Mouse (Mus musculus): ENCODE measurements at regions not wholly inside any gene's neighbourhood (a gene's known extent, or its start where the extent isn't known, plus 50 kb on each side); places are given as distances from the start of the nearest gene placed in this dataset.

DNA sequence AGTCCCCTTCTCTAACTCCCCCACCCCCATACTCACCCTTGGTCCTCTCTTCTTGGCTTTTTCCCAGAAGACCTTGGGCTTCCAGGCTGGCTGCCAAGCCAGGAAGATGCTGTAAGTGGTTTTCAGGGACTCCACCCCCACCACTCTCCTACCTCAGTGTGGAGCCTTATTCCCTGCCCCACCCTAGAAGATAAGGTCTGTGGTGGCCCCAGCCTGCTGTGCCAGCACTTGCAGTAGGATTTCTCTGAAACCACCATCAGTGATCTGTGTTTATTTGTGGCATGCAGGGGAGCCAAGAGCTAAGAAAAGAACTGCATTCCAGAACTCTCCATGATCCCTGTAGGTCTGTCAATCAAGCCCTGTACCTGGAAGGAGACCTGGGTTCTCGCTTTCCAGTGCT, 346.4 kb upstream of the Tnp1 start:
- Histone ChIP-seq H3K36me3 (ENCODE audit: control insufficient read depth, insufficient read depth, low read length) (no peaks in the 10 kb centered on the region), H3K27ac (ENCODE audit: low read depth) (peak overlapping the region; percentile 92), H3K27me3 (replicated peaks; ENCODE audit: control insufficient read depth, insufficient read depth, low read length) (no peaks in the 10 kb centered on the region), H3K4me1 (replicated peaks; ENCODE audit: control insufficient read depth, insufficient read depth, low read length) (peaks cover 47% of the 10 kb centered on the region), H3K4me3 (ENCODE audit: low read depth, low read length) (no peak overlapping the region), H3K4me2 (ENCODE audit: low read length) (no peak overlapping the region), H3K9ac (ENCODE audit: low read length) (no peak overlapping the region), H3K9me3 (ENCODE audit: control insufficient read depth, low read length) (no peaks in the 10 kb centered on the region)
- ATAC-seq (replicated peaks; ENCODE audit: low FRiP score, low TSS enrichment, low read depth) (peak; percentile 32; the same call in 1 of the 2 replicates), DNase-seq (ENCODE audit: low spot score) (no peak)
- WGBS = 72% methylated on average over 1 of the region's 1 CpGs

DNA sequence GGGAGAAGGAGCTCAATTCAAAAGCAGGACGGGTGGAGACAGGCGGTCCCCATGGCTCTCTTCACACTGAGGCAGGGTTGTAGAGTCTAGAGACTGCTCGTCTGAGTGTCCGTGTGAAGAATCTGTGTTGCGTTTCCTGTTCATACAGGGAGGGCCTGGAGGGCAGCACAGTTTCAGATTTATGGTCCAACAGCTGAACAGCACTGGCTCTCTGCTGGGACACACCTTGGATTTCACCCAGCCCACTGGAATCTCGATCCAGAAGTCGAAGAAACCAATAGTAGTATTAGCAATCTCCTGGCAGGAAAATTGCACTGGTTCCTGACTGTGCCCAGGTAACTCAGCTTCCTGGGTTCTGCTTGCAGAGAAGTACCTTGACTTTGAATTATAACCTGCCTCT, 345.6 kb upstream of the Tnp1 start:
- no peak overlapping the region for H3K9ac ChIP-seq (ENCODE audit: low read length)
- peaks cover 47% of the 10 kb centered on the region for H3K4me1 ChIP-seq (replicated peaks; ENCODE audit: control insufficient read depth, insufficient read depth, low read length)
- H3K27me3 ChIP-seq (replicated peaks; ENCODE audit: control insufficient read depth, insufficient read depth, low read length) = no peaks in the 10 kb centered on the region
- H3K27ac ChIP-seq (ENCODE audit: low read depth) = peak overlapping the region; percentile 92; the same call in 1 of the 2 replicates
- no peak for ATAC-seq (replicated peaks; ENCODE audit: low FRiP score, low TSS enrichment, low read depth)
- no peaks in the 10 kb centered on the region for H3K36me3 ChIP-seq (ENCODE audit: control insufficient read depth, insufficient read depth, low read length)
- no peak for DNase-seq (ENCODE audit: low spot score)
- no peak overlapping the region for H3K4me3 ChIP-seq (ENCODE audit: low read depth, low read length)
- H3K9me3 ChIP-seq (ENCODE audit: control insufficient read depth, low read length) = no peaks in the 10 kb centered on the region
- H3K4me2 ChIP-seq (ENCODE audit: low read length) = no peak overlapping the region
- 56% methylated on average over 7 of the region's 7 CpGs for WGBS

GRCm38 (mm10) chr1:73354447-73354846, 338.7 kb upstream of the Tnp1 start:
- Histone ChIP-seq H3K4me3 (ENCODE audit: low read depth, low read length) (no peak overlapping the region), H3K9ac (ENCODE audit: low read length) (no peak overlapping the region), H3K9me3 (ENCODE audit: control insufficient read depth, low read length) (no peaks in the 10 kb centered on the region), H3K36me3 (ENCODE audit: control insufficient read depth, insufficient read depth, low read length) (no peaks in the 10 kb centered on the region), H3K4me1 (replicated peaks; ENCODE audit: control insufficient read depth, insufficient read depth, low read length) (no peaks in the 10 kb centered on the region), H3K4me2 (ENCODE audit: low read length) (no peak overlapping the region), H3K27ac (ENCODE audit: low read depth) (no peak overlapping the region), H3K27me3 (replicated peaks; ENCODE audit: control insufficient read depth, insufficient read depth, low read length) (no peaks in the 10 kb centered on the region)
- no peak for DNase-seq (ENCODE audit: low spot score)
- no peak for ATAC-seq (replicated peaks; ENCODE audit: low FRiP score, low TSS enrichment, low read depth)
- 84% methylated on average over 1 of the region's 1 CpGs for WGBS

- Histone ChIP-seq H3K4me2 (ENCODE audit: low read length) (no peak overlapping the region), H3K36me3 (ENCODE audit: control insufficient read depth, insufficient read depth, low read length) (no peaks in the 10 kb centered on the region), H3K4me1 (replicated peaks; ENCODE audit: control insufficient read depth, insufficient read depth, low read length) (0 out of 2 replicates have a peak, but pooled peaks cover 2% of the 10 kb centered on the region), H3K4me3 (ENCODE audit: low read depth, low read length) (no peak overlapping the region), H3K9ac (ENCODE audit: low read length) (no peak overlapping the region), H3K27ac (ENCODE audit: low read depth) (no peak overlapping the region), H3K9me3 (ENCODE audit: control insufficient read depth, low read length) (no peaks in the 10 kb centered on the region), H3K27me3 (replicated peaks; ENCODE audit: control insufficient read depth, insufficient read depth, low read length) (no peaks in the 10 kb centered on the region)
- DNase-seq (ENCODE audit: low spot score) (no peak), ATAC-seq (replicated peaks; ENCODE audit: low FRiP score, low TSS enrichment, low read depth) (no peak)
- 44% methylated on average over 6 of the region's 6 CpGs for WGBS
These were observed 332.8 kb upstream of the Tnp1 start for GRCm38 (mm10) chr1:73348476-73348875.

DNA sequence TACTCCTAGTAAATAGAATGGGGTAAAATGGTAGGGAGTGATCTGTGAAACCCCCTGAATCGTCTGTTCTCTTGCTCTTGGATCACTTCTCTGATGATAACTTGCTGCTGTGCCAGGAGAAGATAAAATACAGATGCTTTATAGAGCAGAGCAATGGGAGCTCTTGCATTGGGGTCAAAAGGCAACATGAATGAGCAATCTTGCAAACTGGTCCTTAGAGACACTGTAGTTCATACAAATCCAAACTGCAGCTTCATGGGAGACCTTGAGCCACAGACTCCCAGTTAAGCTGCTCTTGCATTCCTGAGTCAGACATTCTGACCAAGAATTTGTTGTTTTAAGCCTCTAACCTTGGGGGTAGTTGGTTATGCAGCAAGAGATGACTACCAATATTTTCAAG, 328.9 kb upstream of the Tnp1 start:
- Histone ChIP-seq H3K27ac (ENCODE audit: low read depth) (no peak overlapping the region), H3K27me3 (replicated peaks; ENCODE audit: control insufficient read depth, insufficient read depth, low read length) (no peaks in the 10 kb centered on the region), H3K4me2 (ENCODE audit: low read length) (no peak overlapping the region), H3K36me3 (ENCODE audit: control insufficient read depth, insufficient read depth, low read length) (no peaks in the 10 kb centered on the region), H3K9ac (ENCODE audit: low read length) (no peak overlapping the region), H3K9me3 (ENCODE audit: control insufficient read depth, low read length) (no peaks in the 10 kb centered on the region), H3K4me3 (ENCODE audit: low read depth, low read length) (no peak overlapping the region), H3K4me1 (replicated peaks; ENCODE audit: control insufficient read depth, insufficient read depth, low read length) (0 out of 2 replicates have a peak, but pooled peaks cover 2% of the 10 kb centered on the region)
- no peak for ATAC-seq (replicated peaks; ENCODE audit: low FRiP score, low TSS enrichment, low read depth)
- WGBS = 39% methylated on average over 1 of the region's 1 CpGs
- no peak for DNase-seq (ENCODE audit: low spot score)

- H3K4me2 ChIP-seq (ENCODE audit: low read length) = no peak overlapping the region
- ATAC-seq (replicated peaks; ENCODE audit: low FRiP score, low TSS enrichment, low read depth) (no peak), DNase-seq (ENCODE audit: low spot score) (no peak)
- H3K4me3 ChIP-seq (ENCODE audit: low read depth, low read length) = no peak overlapping the region
- no peaks in the 10 kb centered on the region for H3K36me3 ChIP-seq (ENCODE audit: control insufficient read depth, insufficient read depth, low read length)
- no peak overlapping the region for H3K9ac ChIP-seq (ENCODE audit: low read length)
- no peak overlapping the region for H3K27ac ChIP-seq (ENCODE audit: low read depth)
- WGBS = 79% methylated on average over 5 of the region's 5 CpGs
- no peaks in the 10 kb centered on the region for H3K27me3 ChIP-seq (replicated peaks; ENCODE audit: control insufficient read depth, insufficient read depth, low read length)
- no peaks in the 10 kb centered on the region for H3K9me3 ChIP-seq (ENCODE audit: control insufficient read depth, low read length)
- H3K4me1 ChIP-seq (replicated peaks; ENCODE audit: control insufficient read depth, insufficient read depth, low read length) = 0 out of 2 replicates have a peak, but pooled peaks cover 2% of the 10 kb centered on the region
These were observed 326.2 kb upstream of the Tnp1 start for GRCm38 (mm10) chr1:73341911-73342310.

- H3K36me3 ChIP-seq (ENCODE audit: control insufficient read depth, insufficient read depth, low read length) = no peaks in the 10 kb centered on the region
- H3K27me3 ChIP-seq (replicated peaks; ENCODE audit: control insufficient read depth, insufficient read depth, low read length) = no peaks in the 10 kb centered on the region
- no peaks in the 10 kb centered on the region for H3K4me1 ChIP-seq (replicated peaks; ENCODE audit: control insufficient read depth, insufficient read depth, low read length)
- H3K4me3 ChIP-seq (ENCODE audit: low read depth, low read length) = no peak overlapping the region
- H3K27ac ChIP-seq (ENCODE audit: low read depth) = no peak overlapping the region
- 39% methylated on average over 2 of the region's 2 CpGs for WGBS
- H3K4me2 ChIP-seq (ENCODE audit: low read length) = no peak overlapping the region
- H3K9ac ChIP-seq (ENCODE audit: low read length) = no peak overlapping the region
- H3K9me3 ChIP-seq (ENCODE audit: control insufficient read depth, low read length) = no peaks in the 10 kb centered on the region
- DNase-seq (ENCODE audit: low spot score) (no peak), ATAC-seq (replicated peaks; ENCODE audit: low FRiP score, low TSS enrichment, low read depth) (no peak)
These were observed 321.7 kb upstream of the Tnp1 start for GRCm38 (mm10) chr1:73337401-73337800.

- Histone ChIP-seq H3K9ac (ENCODE audit: low read length) (no peak overlapping the region), H3K9me3 (ENCODE audit: control insufficient read depth, low read length) (no peaks in the 10 kb centered on the region), H3K27ac (ENCODE audit: low read depth) (no peak overlapping the region), H3K4me2 (ENCODE audit: low read length) (no peak overlapping the region), H3K4me3 (ENCODE audit: low read depth, low read length) (no peak overlapping the region), H3K36me3 (ENCODE audit: control insufficient read depth, insufficient read depth, low read length) (no peaks in the 10 kb centered on the region), H3K27me3 (replicated peaks; ENCODE audit: control insufficient read depth, insufficient read depth, low read length) (no peaks in the 10 kb centered on the region), H3K4me1 (replicated peaks; ENCODE audit: control insufficient read depth, insufficient read depth, low read length) (peaks cover 12% of the 10 kb centered on the region)
- WGBS = 82% methylated on average over 4 of the region's 4 CpGs
- ATAC-seq (replicated peaks; ENCODE audit: low FRiP score, low TSS enrichment, low read depth) (no peak), DNase-seq (ENCODE audit: low spot score) (no peak)
These were observed 293.8 kb upstream of the Tnp1 start for GRCm38 (mm10) chr1:73309556-73309955.

- Histone ChIP-seq H3K4me1 (replicated peaks; ENCODE audit: control insufficient read depth, insufficient read depth, low read length) (peaks cover 12% of the 10 kb centered on the region), H3K27ac (ENCODE audit: low read depth) (no peak overlapping the region), H3K4me3 (ENCODE audit: low read depth, low read length) (no peak overlapping the region), H3K4me2 (ENCODE audit: low read length) (no peak overlapping the region), H3K9me3 (ENCODE audit: control insufficient read depth, low read length) (no peaks in the 10 kb centered on the region), H3K36me3 (ENCODE audit: control insufficient read depth, insufficient read depth, low read length) (no peaks in the 10 kb centered on the region), H3K27me3 (replicated peaks; ENCODE audit: control insufficient read depth, insufficient read depth, low read length) (no peaks in the 10 kb centered on the region), H3K9ac (ENCODE audit: low read length) (no peak overlapping the region)
- 87% methylated on average over 4 of the region's 4 CpGs for whole genome bisulfite sequencing
- no peak for ATAC-seq (replicated peaks; ENCODE audit: low FRiP score, low TSS enrichment, low read depth)
- no peak for DNase-seq (ENCODE audit: low spot score)
These were observed 292.7 kb upstream of the Tnp1 start for GRCm38 (mm10) chr1:73308420-73308819.

Data from intestine, embryonic 14.5 days (tissue).